Mouse (Mus musculus) lung, adult 2 months (tissue): Measurements from ENCODE around the gene Agpat4.

ENCODE experiments used
- CTCF ChIP-seq: fragments of 200-500 bp; IDR thresholded peaks from 2 replicates; pipeline ENCODE4 v1.5.1; 2011; ENCODE audit warnings: mild to moderate bottlenecking, low read length, control low read depth; ENCODE audit not compliant: insufficient read depth
- POLR2A ChIP-seq: fragments of 200-500 bp; IDR thresholded peaks from 2 replicates; pipeline ENCODE4 v1.6.1; 2011; ENCODE audit warnings: low read depth, mild to moderate bottlenecking, control low read depth, low read length, borderline replicate concordance; ENCODE audit errors: extremely low read depth

- no peak for TF ChIP-seq POLR2A
- no peak for TF ChIP-seq CTCF
These were observed 65.8 kb downstream of the Agpat4 start for GRCm38 (mm10) chr17:12184283-12184682.
